Mouse (Mus musculus) limb, embryonic 12.5 days (tissue): ENCODE results near the gene Olfr167. TPM values are rescaled to one million over a fixed set of nuclear protein-coding genes. Genes with fewer than 3 reads are reported as not detected.
"Not testable (repeated sequence)": the region's sequence is repeated elsewhere in the genome, so short reads cannot be mapped to it uniquely, and the experiment has no call there.

Source experiments
- ATAC-seq: fragments of 200-750 bp; cut with Nextera tagmentation; 2 replicates; pipeline ENCODE4 v1.8.0; 2017; ENCODE audit warnings: low read depth, moderate TSS enrichment; ENCODE audit not compliant: insufficient number of reproducible peaks, insufficient read depth, low FRiP score, low TSS enrichment
- H3K27ac ChIP-seq: fragments of 300-500 bp; sonication (generic); 2 replicates; pipeline ENCODE4 v1.5.1; 2016; ENCODE audit warnings: mild to moderate bottlenecking, moderate library complexity
- H3K27me3 ChIP-seq: fragments of 300-500 bp; sonication (generic); 2 replicates; pipeline ENCODE4 v1.6.1; 2016; ENCODE audit warnings: mild to moderate bottlenecking, moderate library complexity
- H3K36me3 ChIP-seq: fragments of 300-500 bp; sonication (generic); 2 replicates; pipeline ENCODE4 v1.6.1; 2016; ENCODE audit warnings: mild to moderate bottlenecking, moderate library complexity
- H3K4me1 ChIP-seq: fragments of 300-500 bp; sonication (generic); replicated peaks from 2 replicates; pipeline ENCODE4 v1.6.1; 2016
- H3K4me2 ChIP-seq: fragments of 300-500 bp; sonication (generic); 2 replicates; pipeline ENCODE4 v1.6.1; 2016; ENCODE audit warnings: mild to moderate bottlenecking, moderate library complexity
- H3K4me3 ChIP-seq: fragments of 300-500 bp; sonication (generic); replicated peaks from 2 replicates; pipeline ENCODE4 v1.5.1; 2016; ENCODE audit warnings: mild to moderate bottlenecking
- H3K9ac ChIP-seq: fragments of 300-500 bp; sonication (generic); replicated peaks from 2 replicates; pipeline ENCODE4 v1.6.1; 2016; ENCODE audit warnings: mild to moderate bottlenecking, moderate library complexity
- H3K9me3 ChIP-seq: fragments of 300-500 bp; sonication (generic); 2 replicates; pipeline ENCODE4 v1.6.1; 2016; ENCODE audit warnings: mild to moderate bottlenecking, moderate library complexity
- WGBS: fragments of 180-500 bp; shearing (Covaris S2); methylation state at CpG from one replicate; pipeline ENCODE4 v1.1.7; 2016; 5-methylcytosine and 5-hydroxymethylcytosine counted together
- polyA plus RNA-seq: library from polyadenylated mRNA; unstranded; fragments of >200 nt; fragmentation: Nextera tagmentation; extraction: Ambion mirVana; gene quantifications from 2 replicates; pipeline ENCODE4 v1.2.1, GENCODE M21; 2016

Olfr167 gene
- polyA plus RNA-seq: not detected in 2 replicates

- WGBS: 96% methylated on average over 2 of the region's 2 CpGs
- Histone ChIP-seq H3K27me3 (no peaks in the 10 kb centered on the region), H3K4me1 (no peaks in the 10 kb centered on the region)
These were observed at the start of gene Olfr167 for GRCm38 (mm10) chr16:19522166-19522565. Gene Olfr167 (minus strand): TSS chr16:19522266.

DNA sequence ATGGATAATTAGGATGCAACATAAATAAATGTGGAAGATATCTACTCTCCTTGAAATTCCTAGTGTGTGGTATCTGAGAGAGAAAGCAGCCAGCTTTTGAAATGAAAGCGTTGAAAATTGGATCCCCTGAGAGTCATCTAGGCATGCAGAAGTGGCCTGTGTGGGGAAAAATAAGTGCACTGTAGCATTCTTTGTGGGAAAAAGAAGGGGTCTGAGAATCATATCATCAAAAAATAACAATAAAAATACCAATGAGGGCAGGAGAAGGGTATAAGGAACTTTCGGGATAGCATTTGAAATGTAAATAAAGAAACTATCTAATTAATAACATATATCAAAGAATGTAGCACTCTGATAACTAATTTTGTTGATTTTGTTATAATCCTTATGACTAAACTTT, 49.6 kb upstream of the Olfr167 start, which contains the start of gene Olfr169:
Gene Olfr169 (minus strand): TSS at position 101 of the 400 bp plus-strand sequence.
- WGBS: 82% methylated on average over 2 of the region's 2 CpGs
- not testable (repeated sequence) for H3K9ac ChIP-seq, ATAC-seq, H3K4me3 ChIP-seq, H3K27me3 ChIP-seq, H3K4me1 ChIP-seq, H3K9me3 ChIP-seq, H3K4me2 ChIP-seq, H3K27ac ChIP-seq, H3K36me3 ChIP-seq

More at GRCm38 (mm10) chr16:19522166-19522565, at the start of gene Olfr167:
- ATAC-seq: no peak
- Histone ChIP-seq H3K27ac (no peak within 1 kb of the TSS), H3K4me2 (no peak within 1 kb of the TSS), H3K36me3 (no peaks in the 10 kb centered on the region), H3K4me3 (no peak within 1 kb of the TSS), H3K9me3 (no peaks in the 10 kb centered on the region), H3K9ac (no peak within 1 kb of the TSS)

DNA sequence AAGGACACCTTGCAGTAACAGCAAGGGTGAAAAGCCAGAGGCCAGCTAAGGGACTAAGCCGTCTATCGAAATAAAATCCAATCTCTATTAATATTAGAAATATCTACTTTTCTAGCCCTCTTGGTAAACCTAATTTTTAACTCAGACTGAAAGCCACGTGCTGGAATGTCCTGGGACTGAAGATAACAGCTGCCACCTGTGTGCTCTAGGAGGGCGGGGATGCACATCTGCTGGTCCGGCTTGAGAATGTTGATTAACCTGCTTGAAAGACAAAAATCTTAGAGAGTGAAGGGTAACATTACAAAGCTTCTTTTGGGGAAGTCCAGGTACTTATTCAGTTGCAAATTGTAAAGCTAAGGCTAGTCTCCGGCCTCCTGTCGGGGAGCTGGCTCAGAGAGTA, 31.4 kb upstream of the Olfr167 start:
- H3K4me2 ChIP-seq, ATAC-seq, H3K9me3 ChIP-seq, H3K36me3 ChIP-seq, H3K27ac ChIP-seq, H3K4me1 ChIP-seq, H3K27me3 ChIP-seq, H3K4me3 ChIP-seq, H3K9ac ChIP-seq: not testable (repeated sequence)
- whole genome bisulfite sequencing: 82% methylated on average over 7 of the region's 7 CpGs

DNA sequence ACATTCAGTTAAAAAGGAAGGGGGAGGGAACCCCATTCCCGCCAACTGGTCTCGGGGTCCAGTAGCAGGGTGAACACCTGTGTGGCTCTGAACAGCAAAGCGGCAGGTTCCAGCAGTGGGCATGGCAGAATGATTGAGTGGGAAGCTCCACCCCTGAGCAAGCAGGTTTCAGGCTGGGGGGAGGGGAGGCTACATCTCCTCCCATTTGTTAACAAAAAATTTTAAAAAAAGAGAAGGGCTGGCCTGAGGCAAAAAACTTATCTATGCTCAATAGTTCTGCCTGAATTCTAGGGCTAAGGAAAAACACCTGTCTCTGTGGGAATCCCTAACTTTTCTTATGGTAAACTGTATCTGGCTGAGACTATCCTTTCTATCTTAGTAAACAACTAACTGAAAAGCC, 30.2 kb upstream of the Olfr167 start:
- H3K4me1 ChIP-seq, H3K9me3 ChIP-seq, H3K36me3 ChIP-seq, H3K4me3 ChIP-seq, ATAC-seq, H3K9ac ChIP-seq, H3K27ac ChIP-seq, H3K4me2 ChIP-seq, H3K27me3 ChIP-seq: not testable (repeated sequence)
- 84% methylated on average over 3 of the region's 3 CpGs for WGBS

GRCm38 (mm10) chr16:19535455-19535854, 13.4 kb upstream of the Olfr167 start, which contains the start of gene Olfr168:
Gene Olfr168 (minus strand): TSS chr16:19535555.
- ATAC-seq: no peak
- no peak within 1 kb of the TSS for H3K4me3 ChIP-seq
- H3K9ac ChIP-seq: no peak within 1 kb of the TSS
- H3K4me1 ChIP-seq: no peaks in the 10 kb centered on the region
- no peaks in the 10 kb centered on the region for H3K36me3 ChIP-seq
- no peaks in the 10 kb centered on the region for H3K9me3 ChIP-seq
- H3K4me2 ChIP-seq: no peak within 1 kb of the TSS
- H3K27ac ChIP-seq: no peak within 1 kb of the TSS
- H3K27me3 ChIP-seq: no peaks in the 10 kb centered on the region

- no peak for ATAC-seq
- Histone ChIP-seq H3K9me3 (no peaks in the 10 kb centered on the region), H3K27ac (no peak within 1 kb of the TSS), H3K4me1 (no peaks in the 10 kb centered on the region), H3K36me3 (no peaks in the 10 kb centered on the region), H3K27me3 (no peaks in the 10 kb centered on the region), H3K9ac (no peak within 1 kb of the TSS), H3K4me3 (no peak within 1 kb of the TSS), H3K4me2 (no peak within 1 kb of the TSS)
These were observed 38.7 kb downstream of the Olfr167 start, which contains the start of gene Olfr166 for GRCm38 (mm10) chr16:19483394-19483793. Gene Olfr166 (plus strand): TSS chr16:19483694.

- no peak overlapping the region for H3K4me3 ChIP-seq
- H3K27me3 ChIP-seq: no peaks in the 10 kb centered on the region
- no peak overlapping the region for H3K4me2 ChIP-seq
- WGBS: 86% methylated on average over 1 of the region's 1 CpGs
- H3K9ac ChIP-seq: no peak overlapping the region
- no peak overlapping the region for H3K27ac ChIP-seq
- H3K4me1 ChIP-seq: no peaks in the 10 kb centered on the region
- ATAC-seq: no peak
- no peaks in the 10 kb centered on the region for H3K36me3 ChIP-seq
- 0 out of 2 replicates have a peak, but pooled peaks cover 2% of the 10 kb centered on the region for H3K9me3 ChIP-seq
These were observed 57.7 kb downstream of the Olfr167 start for GRCm38 (mm10) chr16:19464365-19464764.

Other genes starting within 250 kb of the Olfr167 start
- not detected in 2 replicates for gene Olfr164, start 208.2 kb downstream of the Olfr167 start, polyA plus RNA-seq
- not detected in 2 replicates for gene Olfr165, start 99.1 kb downstream of the Olfr167 start, polyA plus RNA-seq
- not detected in 2 replicates for gene Olfr166, start 38.6 kb downstream of the Olfr167 start, polyA plus RNA-seq
- gene Olfr168, start 13.3 kb upstream of the Olfr167 start, polyA plus RNA-seq: not detected in 2 replicates
- gene Olfr169, start 49.5 kb upstream of the Olfr167 start, polyA plus RNA-seq: not detected in 2 replicates
- not detected in 2 replicates for gene Olfr170, start 89.6 kb upstream of the Olfr167 start, polyA plus RNA-seq
- gene Olfr171, start 107.7 kb upstream of the Olfr167 start, polyA plus RNA-seq: not detected in 2 replicates
- gene Lamp3, start 184.1 kb upstream of the Olfr167 start, polyA plus RNA-seq: 0.08 TPM in 1 of 2 replicates, not detected in the other
- gene B3gnt5, start 237.9 kb upstream of the Olfr167 start, polyA plus RNA-seq: 39.2 and 41.5 TPM in 2 replicates